Mouse (Mus musculus): ENCODE data around the gene Dock2.
A peak's percentile ranks its signal among the peaks of the same experiment; 100 is the strongest.

The Dock2 gene

DNA sequence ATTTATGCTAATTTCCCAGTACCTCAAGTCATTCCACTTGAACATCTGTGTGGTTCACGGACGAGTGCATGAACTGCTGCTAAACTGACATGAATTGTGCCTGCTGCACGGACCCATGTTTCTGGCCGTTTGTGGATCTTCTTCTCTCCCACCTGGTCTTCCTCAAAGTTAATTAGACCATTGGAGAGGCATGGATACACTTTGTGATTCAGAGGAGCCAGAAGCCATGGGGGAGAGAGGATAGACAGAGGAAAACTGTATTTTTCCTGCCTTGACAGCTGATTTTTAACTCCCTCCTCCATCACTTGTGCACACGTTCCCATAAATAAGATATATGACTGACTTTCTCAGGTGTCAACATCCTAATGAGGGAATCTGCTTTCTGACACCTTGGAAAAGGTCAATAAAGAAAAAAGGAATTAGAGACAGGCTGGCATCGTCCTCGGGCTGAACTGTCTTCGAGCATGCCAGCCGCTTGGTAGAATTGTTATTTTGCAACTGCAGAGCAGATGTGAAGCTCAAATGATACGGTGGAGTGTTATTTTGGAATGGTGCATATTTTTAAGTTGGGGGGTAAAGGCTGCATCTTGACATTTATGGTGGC, 434.1 kb downstream of the Dock2 start:
- no peak for DNase-seq (ENCODE audit: low read depth, low spot score)
- Histone ChIP-seq H3K36me3 (ENCODE audit: control insufficient read depth, insufficient read depth, low read length, poor library complexity, severe bottlenecking) (peaks cover 5% of the 10 kb centered on the region; the same call in 1 of the 2 replicates), H3K27me3 (ENCODE audit: control insufficient read depth, insufficient read depth, low read length, poor library complexity, severe bottlenecking) (no peaks in the 10 kb centered on the region)

DNA sequence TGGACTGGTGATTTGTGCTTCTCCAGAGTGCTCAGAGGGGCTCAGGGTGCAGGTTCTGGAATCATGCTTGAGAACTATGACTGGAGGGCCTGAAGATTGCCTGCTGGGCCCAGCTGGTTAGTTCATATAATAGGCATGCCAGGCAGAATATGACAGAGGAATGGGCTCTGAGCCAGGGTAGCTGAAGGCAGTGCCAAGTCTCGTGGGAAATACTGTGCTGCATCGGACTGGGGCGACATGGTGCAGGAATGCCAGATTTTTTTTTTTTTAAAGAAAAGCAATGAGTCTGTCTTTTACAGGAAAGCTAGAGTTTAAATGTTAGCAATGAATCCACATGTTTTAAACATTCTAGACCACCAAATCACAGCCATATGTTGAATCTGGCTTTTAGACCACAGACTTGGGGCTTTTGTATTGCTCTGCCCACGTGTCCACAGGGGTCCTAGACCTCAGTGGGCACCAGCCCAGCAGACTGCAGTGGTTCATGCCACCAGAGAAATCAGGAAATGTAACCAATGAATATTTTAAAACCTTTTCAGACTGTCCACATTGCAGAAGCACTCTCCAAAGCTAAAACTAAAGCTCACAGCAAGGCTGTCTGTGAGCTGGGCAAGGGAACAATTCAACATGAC, 435.3 kb downstream of the Dock2 start:
- no peaks in the 10 kb centered on the region for H3K27me3 ChIP-seq (ENCODE audit: control insufficient read depth, insufficient read depth, low read length, poor library complexity, severe bottlenecking)
- no peak for DNase-seq (ENCODE audit: low read depth, low spot score)
- H3K36me3 ChIP-seq (ENCODE audit: control insufficient read depth, insufficient read depth, low read length, poor library complexity, severe bottlenecking) = peaks cover 5% of the 10 kb centered on the region; the same call in 1 of the 2 replicates

GRCm38 (mm10) chr11:34344310-34344709, 439.4 kb downstream of the Dock2 start:
- no peaks in the 10 kb centered on the region for H3K27me3 ChIP-seq (ENCODE audit: control insufficient read depth, insufficient read depth, low read length, poor library complexity, severe bottlenecking)
- no peak for DNase-seq (ENCODE audit: low read depth, low spot score)
- 0 out of 2 replicates have a peak, but pooled peaks cover 5% of the 10 kb centered on the region for H3K36me3 ChIP-seq (ENCODE audit: control insufficient read depth, insufficient read depth, low read length, poor library complexity, severe bottlenecking)

GRCm38 (mm10) chr11:34343742-34344307, 439.9 kb downstream of the Dock2 start:
- H3K27me3 ChIP-seq (ENCODE audit: control insufficient read depth, insufficient read depth, low read length, poor library complexity, severe bottlenecking) = no peaks in the 10 kb centered on the region
- DNase-seq (ENCODE audit: low read depth, low spot score) = peak; percentile 15
- H3K36me3 ChIP-seq (ENCODE audit: control insufficient read depth, insufficient read depth, low read length, poor library complexity, severe bottlenecking) = 0 out of 2 replicates have a peak, but pooled peaks cover 5% of the 10 kb centered on the region

GRCm38 (mm10) chr11:34339693-34340092, 444.0 kb downstream of the Dock2 start:
- Histone ChIP-seq H3K36me3 (ENCODE audit: control insufficient read depth, insufficient read depth, low read length, poor library complexity, severe bottlenecking) (0 out of 2 replicates have a peak, but pooled peaks cover 2% of the 10 kb centered on the region), H3K27me3 (ENCODE audit: control insufficient read depth, insufficient read depth, low read length, poor library complexity, severe bottlenecking) (no peaks in the 10 kb centered on the region)
- no peak for DNase-seq (ENCODE audit: low read depth, low spot score)

- DNase-seq (ENCODE audit: low read depth, low spot score) = peak; percentile 31
- H3K27me3 ChIP-seq (ENCODE audit: control insufficient read depth, insufficient read depth, low read length, poor library complexity, severe bottlenecking) = no peaks in the 10 kb centered on the region
- H3K36me3 ChIP-seq (ENCODE audit: control insufficient read depth, insufficient read depth, low read length, poor library complexity, severe bottlenecking) = 0 out of 2 replicates have a peak, but pooled peaks cover 2% of the 10 kb centered on the region
These were observed 445.8 kb downstream of the Dock2 start for GRCm38 (mm10) chr11:34337907-34338306.

- Histone ChIP-seq H3K36me3 (ENCODE audit: control insufficient read depth, insufficient read depth, low read length, poor library complexity, severe bottlenecking) (no peaks in the 10 kb centered on the region; the same call in 1 of the 2 replicates), H3K27me3 (ENCODE audit: control insufficient read depth, insufficient read depth, low read length, poor library complexity, severe bottlenecking) (no peaks in the 10 kb centered on the region)
- no peak for DNase-seq (ENCODE audit: low read depth, low spot score)
These were observed 451.2 kb downstream of the Dock2 start for GRCm38 (mm10) chr11:34332344-34333031.

DNA sequence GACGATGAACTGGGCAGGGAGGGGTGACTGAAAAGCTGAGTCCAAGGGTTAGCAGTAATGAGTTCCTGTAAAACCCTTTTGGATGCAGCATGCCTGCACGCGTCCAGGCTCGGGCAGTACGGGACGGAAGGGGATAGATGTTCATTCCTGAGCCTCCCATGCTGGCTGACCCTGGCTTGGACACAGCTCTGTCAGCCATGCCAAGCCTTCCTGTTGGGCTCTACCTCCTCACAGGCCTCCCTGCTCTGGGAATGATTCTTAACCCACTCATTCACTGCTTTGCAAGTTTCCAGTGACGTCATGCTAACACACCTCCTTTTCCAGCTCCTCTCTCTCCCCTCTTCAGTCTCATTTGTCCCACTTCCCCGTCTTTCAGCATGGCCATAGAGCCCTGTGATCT, 460.0 kb downstream of the Dock2 start:
- peaks cover 2% of the 10 kb centered on the region for H3K36me3 ChIP-seq (ENCODE audit: control insufficient read depth, insufficient read depth, low read length, poor library complexity, severe bottlenecking)
- no peak for DNase-seq (ENCODE audit: low read depth, low spot score)
- H3K27me3 ChIP-seq (ENCODE audit: control insufficient read depth, insufficient read depth, low read length, poor library complexity, severe bottlenecking) = no peaks in the 10 kb centered on the region

- no peaks in the 10 kb centered on the region for H3K27me3 ChIP-seq (ENCODE audit: control insufficient read depth, insufficient read depth, low read length, poor library complexity, severe bottlenecking)
- peaks cover 2% of the 10 kb centered on the region for H3K36me3 ChIP-seq (ENCODE audit: control insufficient read depth, insufficient read depth, low read length, poor library complexity, severe bottlenecking)
- DNase-seq (ENCODE audit: low read depth, low spot score) = no peak
These were observed 464.4 kb downstream of the Dock2 start for GRCm38 (mm10) chr11:34319282-34319681.

DNA sequence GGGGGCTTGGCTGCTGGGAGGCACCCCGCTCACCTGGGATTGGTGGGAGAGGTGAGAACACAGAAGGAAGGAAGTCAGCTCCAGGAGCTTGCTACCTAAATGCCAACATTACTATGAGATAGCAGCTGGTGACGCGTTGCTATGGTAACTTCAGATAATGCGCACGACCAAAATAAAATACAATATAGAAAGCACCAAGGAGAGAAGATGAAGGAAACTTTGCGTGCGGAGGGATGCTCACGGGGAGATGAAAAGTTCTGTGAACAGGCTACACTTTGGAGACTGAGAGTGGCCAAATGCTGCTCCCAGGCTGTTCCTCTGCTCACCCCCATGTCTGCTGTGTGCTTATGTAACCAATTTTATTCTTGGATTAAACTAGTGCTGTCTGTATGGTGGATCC, 466.7 kb downstream of the Dock2 start:
- H3K27me3 ChIP-seq (ENCODE audit: control insufficient read depth, insufficient read depth, low read length, poor library complexity, severe bottlenecking) = no peaks in the 10 kb centered on the region
- peaks cover 3% of the 10 kb centered on the region for H3K36me3 ChIP-seq (ENCODE audit: control insufficient read depth, insufficient read depth, low read length, poor library complexity, severe bottlenecking)
- DNase-seq (ENCODE audit: low read depth, low spot score) = no peak

GRCm38 (mm10) chr11:34316176-34316575, 467.5 kb downstream of the Dock2 start:
- no peaks in the 10 kb centered on the region for H3K27me3 ChIP-seq (ENCODE audit: control insufficient read depth, insufficient read depth, low read length, poor library complexity, severe bottlenecking)
- no peak for DNase-seq (ENCODE audit: low read depth, low spot score)
- H3K36me3 ChIP-seq (ENCODE audit: control insufficient read depth, insufficient read depth, low read length, poor library complexity, severe bottlenecking) = peaks cover 6% of the 10 kb centered on the region

GRCm38 (mm10) chr11:34315383-34315782, 468.3 kb downstream of the Dock2 start:
- H3K27me3 ChIP-seq (ENCODE audit: control insufficient read depth, insufficient read depth, low read length, poor library complexity, severe bottlenecking) = no peaks in the 10 kb centered on the region

GRCm38 (mm10) chr11:34314534-34315379, 468.9 kb downstream of the Dock2 start, which contains the start of gene Fam196b:
TSS of gene Fam196b (plus strand) at chr11:34314822.
- Histone ChIP-seq H3K27me3 (ENCODE audit: control insufficient read depth, insufficient read depth, low read length, poor library complexity, severe bottlenecking) (no peaks in the 10 kb centered on the region), H3K36me3 (ENCODE audit: control insufficient read depth, insufficient read depth, low read length, poor library complexity, severe bottlenecking) (peaks cover 9% of the 10 kb centered on the region)
- peak; percentile 41 for DNase-seq (ENCODE audit: low read depth, low spot score)

More at GRCm38 (mm10) chr11:34315383-34315782, 468.3 kb downstream of the Dock2 start:
- DNase-seq (ENCODE audit: low read depth, low spot score) = no peak
- peaks cover 6% of the 10 kb centered on the region for H3K36me3 ChIP-seq (ENCODE audit: control insufficient read depth, insufficient read depth, low read length, poor library complexity, severe bottlenecking)

GRCm38 (mm10) chr11:34312208-34312607, 471.5 kb downstream of the Dock2 start:
- H3K36me3 ChIP-seq (ENCODE audit: control insufficient read depth, insufficient read depth, low read length, poor library complexity, severe bottlenecking) = peaks cover 13% of the 10 kb centered on the region
- DNase-seq (ENCODE audit: low read depth, low spot score) = no peak
- no peaks in the 10 kb centered on the region for H3K27me3 ChIP-seq (ENCODE audit: control insufficient read depth, insufficient read depth, low read length, poor library complexity, severe bottlenecking)
